9 mouse cellular contexts compared by ENCODE assay signal in the genomic region with DNA sequence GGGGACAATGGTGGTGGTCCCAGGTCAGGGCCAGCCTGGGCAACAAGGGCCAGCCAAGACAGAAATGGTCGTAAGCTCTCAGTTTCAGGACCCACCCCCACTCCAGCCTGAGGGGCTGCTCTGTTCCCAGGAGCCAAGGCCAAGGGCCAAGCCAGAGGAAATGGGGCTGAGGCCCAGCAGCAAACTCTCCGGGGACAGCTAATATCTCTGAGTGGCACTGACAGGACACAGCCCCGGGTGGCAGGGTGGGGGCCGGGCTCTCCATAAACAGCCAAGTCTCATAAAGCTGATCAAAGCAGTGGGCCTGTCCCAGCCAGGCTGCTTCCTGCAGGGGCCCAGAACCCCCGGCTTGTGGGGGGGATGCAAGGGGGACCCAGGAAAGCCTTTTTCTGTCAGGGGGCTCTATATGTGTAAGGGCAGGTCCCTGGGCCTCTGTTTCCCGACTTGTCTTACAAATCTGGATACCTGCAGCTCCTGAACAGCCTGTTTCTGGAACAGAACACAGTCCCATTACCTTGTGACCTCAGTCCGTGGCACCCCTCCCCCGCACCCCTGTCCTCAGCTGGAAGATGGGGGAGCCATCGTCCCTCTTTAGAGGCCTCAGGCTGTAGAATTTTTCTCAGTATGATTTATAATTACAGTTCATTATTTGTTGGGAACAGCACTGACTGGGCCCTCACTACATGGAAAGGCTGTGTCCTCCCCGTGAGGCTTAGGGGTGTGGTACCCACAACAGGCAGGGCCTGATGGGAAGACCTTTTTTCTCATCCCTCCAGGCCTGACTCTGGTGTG. TPM values are rescaled to one million over a fixed set of nuclear protein-coding genes. Genes with fewer than 3 reads are reported as not detected.
A peak's percentile ranks its signal among the peaks of the same experiment; 100 is the strongest.
DNase-seq lines count a peak whose midpoint lies in the region; ATAC-seq and TF ChIP-seq lines count a peak whose summit lies in the region.
"Had no signal": no experiment of that assay in that cellular context is flagged by ENCODE, and none has a peak within 500 bp of the region (broad histone marks: within the 10 kb centered on the region; RNA-seq: fewer than 3 reads in every experiment).

No protein-coding gene starts in this region.

- H3K4me1 ChIP-seq in hindbrain, embryonic 10.5 days (replicated peaks): peaks cover 60% of the 10 kb centered on the region
- H3K4me1 ChIP-seq in hindbrain, embryonic 14.5 days (replicated peaks; ENCODE audit: control insufficient read depth, insufficient read depth, low read length): no peaks in the 10 kb centered on the region
- H3K4me1 ChIP-seq in neural tube, embryonic 11.5 days (ENCODE audit: control insufficient read depth, insufficient read depth, low read length): peaks cover 11% of the 10 kb centered on the region; the same call in 1 of the 2 replicates
- H3K4me1 ChIP-seq in limb, embryonic 14.5 days (ENCODE audit: control insufficient read depth, insufficient read depth, low read length): peaks cover 36% of the 10 kb centered on the region
- H3K4me1 ChIP-seq in cerebellum, adult 2 months (ENCODE audit: control insufficient read depth, insufficient read depth, low read length): no peaks in the 10 kb centered on the region

- H3K9ac ChIP-seq in hindbrain, embryonic 14.5 days: no peak overlapping the region
- no peak overlapping the region for H3K9ac ChIP-seq in neural tube, embryonic 11.5 days (ENCODE audit: low read length)
- peak overlapping the region; percentile 21; the same call in 1 of the 2 replicates for H3K9ac ChIP-seq in limb, embryonic 14.5 days (ENCODE audit: low read depth, low read length, severe bottlenecking)

- ATAC-seq in hindbrain, embryonic 14.5 days (ENCODE audit: low FRiP score): no peak
- ATAC-seq in neural tube, embryonic 11.5 days (ENCODE audit: insufficient read depth, low FRiP score, low TSS enrichment): no peak
- no peak for ATAC-seq in limb, embryonic 14.5 days (ENCODE audit: low FRiP score, low read depth)

- TF ChIP-seq POLR2A in limb, embryonic 14.5 days (IDR thresholded peaks at IDR 0.05; ENCODE audit: borderline replicate concordance, extremely low read depth, insufficient read depth, insufficient read length): no peak
- TF ChIP-seq POLR2A in cerebellum, adult 2 months (IDR thresholded peaks at IDR 0.05; ENCODE audit: borderline replicate concordance, insufficient read depth, low read length): no peak

- H3K9me3 ChIP-seq in hindbrain, embryonic 10.5 days: no peaks in the 10 kb centered on the region
- no peaks in the 10 kb centered on the region for H3K9me3 ChIP-seq in hindbrain, embryonic 14.5 days (ENCODE audit: control insufficient read depth, low read length)
- H3K9me3 ChIP-seq in neural tube, embryonic 11.5 days (ENCODE audit: control insufficient read depth, low read length): no peaks in the 10 kb centered on the region
- H3K9me3 ChIP-seq in limb, embryonic 14.5 days (ENCODE audit: control insufficient read depth, low read length): no peaks in the 10 kb centered on the region

- DNase-seq in hindbrain, embryonic 10.5 days (ENCODE audit: low spot score): no peak
- DNase-seq in hindbrain, embryonic 14.5 days (ENCODE audit: low spot score): no peak
- DNase-seq in neural tube, embryonic 11.5 days (ENCODE audit: low spot score): no peak
- no peak for DNase-seq in neural tube, embryonic 10.5 days (ENCODE audit: extremely low spot score, low spot score)
- no peak for DNase-seq in limb, embryonic 14.5 days (ENCODE audit: low spot score)
- no peak for DNase-seq in cerebellum, adult 2 months
- no peak for DNase-seq in right cerebral cortex, postnatal 14 days
- no peak for DNase-seq in spleen, adult 12 weeks (ENCODE audit: low spot score)
- DNase-seq: thymus, postnatal 36 days had no signal

- WGBS in hindbrain, embryonic 10.5 days: 46% methylated on average over 10 of the region's 10 CpGs
- 42% methylated on average over 10 of the region's 10 CpGs for WGBS in hindbrain, embryonic 14.5 days
- WGBS in neural tube, embryonic 11.5 days: 30% methylated on average over 10 of the region's 10 CpGs
- WGBS in limb, embryonic 14.5 days: 10% methylated on average over 10 of the region's 10 CpGs
- WGBS in cerebellum, adult 2 months: 55% methylated on average over 10 of the region's 10 CpGs

- peak overlapping the region; percentile 76 for H3K27ac ChIP-seq in hindbrain, embryonic 10.5 days
- no peak overlapping the region for H3K27ac ChIP-seq in hindbrain, embryonic 14.5 days
- H3K27ac ChIP-seq in neural tube, embryonic 11.5 days (ENCODE audit: low read depth, low read length): 0 out of 2 replicates have a peak overlapping the region, but pooled peaks have one; percentile 14
- peak overlapping the region; percentile 55 for H3K27ac ChIP-seq in limb, embryonic 14.5 days (replicated peaks; ENCODE audit: low read depth, low read length)
- no peak overlapping the region for H3K27ac ChIP-seq in cerebellum, adult 2 months (ENCODE audit: insufficient read depth, low read length)

- no peak overlapping the region for H3K4me3 ChIP-seq in hindbrain, embryonic 10.5 days
- no peak overlapping the region for H3K4me3 ChIP-seq in hindbrain, embryonic 14.5 days (replicated peaks; ENCODE audit: low read length)
- H3K4me3 ChIP-seq in neural tube, embryonic 11.5 days (ENCODE audit: low read depth, low read length): no peak overlapping the region
- no peak overlapping the region for H3K4me3 ChIP-seq in limb, embryonic 14.5 days (replicated peaks; ENCODE audit: low read length)
- H3K4me3 ChIP-seq in cerebellum, adult 2 months (replicated peaks; ENCODE audit: insufficient read depth, low read depth, low read length): no peak overlapping the region

- peaks cover 3% of the 10 kb centered on the region; the same call in 1 of the 2 replicates for H3K27me3 ChIP-seq in hindbrain, embryonic 10.5 days (ENCODE audit: insufficient read depth, poor library complexity, severe bottlenecking)
- no peaks in the 10 kb centered on the region for H3K27me3 ChIP-seq in hindbrain, embryonic 14.5 days (ENCODE audit: control insufficient read depth, insufficient read depth, low read length)
- no peaks in the 10 kb centered on the region for H3K27me3 ChIP-seq in neural tube, embryonic 11.5 days (ENCODE audit: control insufficient read depth, insufficient read depth, low read length)
- no peaks in the 10 kb centered on the region for H3K27me3 ChIP-seq in limb, embryonic 14.5 days (ENCODE audit: control insufficient read depth, insufficient read depth, low read length)
- H3K27me3 ChIP-seq in cerebellum, adult 2 months (ENCODE audit: control insufficient read depth, insufficient read depth, low read length): no peaks in the 10 kb centered on the region

- TF ChIP-seq CTCF in cerebellum, adult 2 months (IDR thresholded peaks at IDR 0.05; ENCODE audit: borderline replicate concordance, insufficient read depth, low read depth, low read length): no peak

- H3K36me3 ChIP-seq in hindbrain, embryonic 10.5 days: no peaks in the 10 kb centered on the region
- no peaks in the 10 kb centered on the region for H3K36me3 ChIP-seq in hindbrain, embryonic 14.5 days (replicated peaks; ENCODE audit: control insufficient read depth, insufficient read depth)
- no peaks in the 10 kb centered on the region for H3K36me3 ChIP-seq in neural tube, embryonic 11.5 days (ENCODE audit: control insufficient read depth, insufficient read depth, low read length)
- no peaks in the 10 kb centered on the region for H3K36me3 ChIP-seq in limb, embryonic 14.5 days (ENCODE audit: control insufficient read depth, insufficient read depth, low read length)

- no peak overlapping the region for H3K4me2 ChIP-seq in hindbrain, embryonic 14.5 days (replicated peaks)
- no peak overlapping the region for H3K4me2 ChIP-seq in neural tube, embryonic 11.5 days (ENCODE audit: low read depth)
- no peak overlapping the region for H3K4me2 ChIP-seq in limb, embryonic 14.5 days (replicated peaks; ENCODE audit: low read depth, low read length, severe bottlenecking)

RNA-seq across cellular contexts. Expression of a gene that starts 45.4 kb away (rescaled TPM):
- polyA plus RNA-seq in hindbrain, embryonic 10.5 days (2016; fragmentation: Nextera tagmentation; extraction: Ambion mirVana): 45.3 and 45.5 TPM in 2 replicates
- polyA plus RNA-seq in hindbrain, embryonic 14.5 days (2014; fragmentation: Nextera tagmentation; extraction: Ambion mirVana): 5.5 and 7.5 TPM in 2 replicates
- 32.3 and 39.7 TPM in 2 replicates for polyA plus RNA-seq in neural tube, embryonic 11.5 days (2014; fragmentation: Nextera tagmentation; extraction: Ambion mirVana)
- polyA plus RNA-seq in limb, embryonic 14.5 days (2012; rRNA removed): 123 and 187 TPM in 2 replicates
- 67.9 and 69.1 TPM in 2 replicates for polyA plus RNA-seq in limb, embryonic 14.5 days (2014; fragmentation: Nextera tagmentation; extraction: Ambion mirVana)
- polyA plus RNA-seq in cerebellum, adult 2 months (2012; rRNA removed): 1.1 and 1.9 TPM in 2 replicates

RNA-seq across cellular contexts. Expression of a gene that starts 48.5 kb away (rescaled TPM):
- polyA plus RNA-seq in hindbrain, embryonic 10.5 days (2016; fragmentation: Nextera tagmentation; extraction: Ambion mirVana): 385 and 396 TPM in 2 replicates
- polyA plus RNA-seq in hindbrain, embryonic 14.5 days (2014; fragmentation: Nextera tagmentation; extraction: Ambion mirVana): 302 and 313 TPM in 2 replicates
- 291 and 297 TPM in 2 replicates for polyA plus RNA-seq in neural tube, embryonic 11.5 days (2014; fragmentation: Nextera tagmentation; extraction: Ambion mirVana)
- 137 and 158 TPM in 2 replicates for polyA plus RNA-seq in limb, embryonic 14.5 days (2012; rRNA removed)
- 269 and 270 TPM in 2 replicates for polyA plus RNA-seq in limb, embryonic 14.5 days (2014; fragmentation: Nextera tagmentation; extraction: Ambion mirVana)
- polyA plus RNA-seq in cerebellum, adult 2 months (2012; rRNA removed): 195 and 219 TPM in 2 replicates

Comparison
In these comparisons a context has a peak if more than half of its experiments do, and no peak if none do; other contexts are left out.
1. H3K27ac ChIP-seq: peak in hindbrain, embryonic 10.5 days (single experiment), neural tube, embryonic 11.5 days (single experiment) and limb, embryonic 14.5 days (single experiment); none in hindbrain, embryonic 14.5 days (single experiment) and cerebellum, adult 2 months (single experiment).